Mouse (Mus musculus): ENCODE results near the gene Krit1. TPM values are rescaled to one million over a fixed set of nuclear protein-coding genes. Genes with fewer than 3 reads are reported as not detected.
"Not testable (repeated sequence)": the region's sequence is repeated elsewhere in the genome, so short reads cannot be mapped to it uniquely, and the experiment has no call there.

The Krit1 gene
- total RNA-seq, 2 experiments from 2014 or later, result 49.4 to 51.5 TPM

- DNase-seq, result no peak
- intact Hi-C loops (cut with DNase I), result no loop called here
These were observed 70.5 kb downstream of the Krit1 start for GRCm38 (mm10) chr5:3873485-3873884.

- intact Hi-C loops (cut with DNase I); DNase-seq: not testable (repeated sequence)
These were observed 83.9 kb downstream of the Krit1 start for GRCm38 (mm10) chr5:3886862-3887261.

- DNase-seq, result no peak
- intact Hi-C loops (cut with DNase I), result no loop called here
These were observed 86.2 kb downstream of the Krit1 start for GRCm38 (mm10) chr5:3889201-3889600.

- peak; percentile 10 for DNase-seq
- intact Hi-C loops (cut with DNase I), result loop anchor here (10.0 kb wide), 1 partner anchor 301 kb away; the partner anchor contains the start of gene Mterf1b
These were observed 90.7 kb downstream of the Krit1 start, which contains the start of gene Mterf1a for GRCm38 (mm10) chr5:3893459-3894293. Mterf1a (minus strand) TSS chr5:3893933.

GRCm38 (mm10) chr5:3894294-3894619, 91.3 kb downstream of the Krit1 start:
- not testable (repeated sequence) for DNase-seq
- intact Hi-C loops (cut with DNase I), result loop anchor here (10.0 kb wide), 1 partner anchor 301 kb away; the partner anchor contains the start of gene Mterf1b

Other genes with a start within 250 kb of the Krit1 start
- 1 to 10 TPM; 4.5 to 6.9 TPM for gene 1700109H08Rik, start 231.6 kb upstream of the Krit1 start, total RNA-seq (2021)
- 10 to 100 TPM; 29.7 to 36.3 TPM for gene Pex1, start 207.1 kb upstream of the Krit1 start, total RNA-seq (2021)
- gene Rbm48, start 206.6 kb upstream of the Krit1 start, total RNA-seq (2021), result 10 to 100 TPM; 12.4 to 13.1 TPM
- not detected for gene Tmbim7, start 152.0 kb upstream of the Krit1 start, total RNA-seq (2021)
- 100 to 1,000 TPM; 100 to 103 TPM for gene Gatad1, start 146.0 kb upstream of the Krit1 start, total RNA-seq (2021)
- gene Ankib1, start 259 bp upstream of the Krit1 start, total RNA-seq (2021), result 10 to 100 TPM; 83.1 to 87.4 TPM
- not detected for gene Lrrd1, start 42.0 kb downstream of the Krit1 start, total RNA-seq (2021)
- gene Mterf1a, start 90.7 kb downstream of the Krit1 start, total RNA-seq (2021), result 1 to 10 TPM; 8.4 to 9.8 TPM
- 100 to 1,000 TPM; 219 to 224 TPM for gene Akap9, start 124.9 kb downstream of the Krit1 start, total RNA-seq (2021)

Data from left cerebral cortex, postnatal 4 days (tissue).